Mouse (Mus musculus) retina, adult 2 months (tissue): Measurements from ENCODE around the gene Cmtm2b.
"Not testable (repeated sequence)": the region's sequence is repeated elsewhere in the genome, so short reads cannot be mapped to it uniquely, and the experiment has no call there.

Experiments
- DNase-seq: peaks from one replicate; pipeline ENCODE4 v3.0.0-alpha.2; 2012; ENCODE audit warnings: low read depth, low spot score

The Cmtm2b gene

DNA sequence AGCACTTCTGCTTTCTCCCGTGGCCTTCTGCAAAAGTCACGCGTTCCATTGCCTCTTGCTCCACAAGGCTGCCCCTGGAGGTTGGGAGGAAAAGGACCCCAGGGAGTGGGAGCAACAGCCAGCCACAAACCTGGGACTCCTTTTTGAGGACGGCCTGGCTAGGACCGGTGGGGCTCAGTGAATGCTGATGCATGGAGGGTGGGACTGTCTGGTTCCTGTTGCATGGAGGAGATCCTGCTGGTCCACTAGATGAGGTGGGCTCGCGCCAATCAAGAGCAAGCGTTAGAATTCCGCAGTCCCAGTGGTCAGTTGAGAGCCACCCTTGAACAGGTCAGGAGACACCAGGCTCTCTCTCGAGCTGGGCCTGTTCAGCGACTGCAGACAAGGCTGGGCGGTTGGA is at the start of gene Cmtm2b:
Gene Cmtm2b (plus strand): TSS at position 301 of the 400 bp plus-strand sequence.
- DNase-seq = not testable (repeated sequence)

GRCm38 (mm10) chr8:104293081-104293480 is 28.9 kb upstream of the Cmtm2b start, which contains the start of gene Cmtm2a:
Cmtm2a (minus strand) TSS chr8:104293181.
- not testable (repeated sequence) for DNase-seq

GRCm38 (mm10) chr8:104294396-104294795 is 27.6 kb upstream of the Cmtm2b start:
- DNase-seq = no peak

GRCm38 (mm10) chr8:104301577-104301976 is 20.5 kb upstream of the Cmtm2b start:
- DNase-seq = not testable (repeated sequence)

GRCm38 (mm10) chr8:104302536-104302935 is 19.5 kb upstream of the Cmtm2b start:
- not testable (repeated sequence) for DNase-seq

DNA sequence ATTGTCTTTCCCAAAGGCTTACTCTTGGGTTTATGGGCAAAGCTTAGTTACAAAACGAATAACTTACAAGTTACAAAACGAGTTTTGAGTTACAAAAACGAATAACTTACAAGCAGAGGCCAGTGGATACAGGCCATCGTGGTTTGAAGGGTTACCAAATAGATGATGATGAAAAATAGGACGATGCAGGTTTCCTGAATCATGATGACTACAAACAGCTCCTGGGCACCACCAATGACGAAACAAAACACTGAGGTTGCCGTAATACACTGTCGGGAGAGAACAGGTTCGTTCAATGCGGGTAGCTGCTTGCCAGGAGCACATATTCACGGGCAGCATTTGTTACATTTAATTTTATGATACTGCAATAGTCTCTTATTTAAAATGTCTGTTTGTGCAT is 17.1 kb upstream of the Cmtm2b start:
- no peak for DNase-seq

GRCm38 (mm10) chr8:104308341-104308740 is 13.7 kb upstream of the Cmtm2b start:
- DNase-seq = not testable (repeated sequence)

- DNase-seq = not testable (repeated sequence)
These were observed 12.4 kb upstream of the Cmtm2b start, which contains the start of the genes Gm45711 and Cmtm1 for GRCm38 (mm10) chr8:104309441-104310155. Gm45711 (minus strand) TSS chr8:104310081. Cmtm1 (minus strand) TSS chr8:104310145.

- DNase-seq = not testable (repeated sequence)
These were observed 10.0 kb upstream of the Cmtm2b start for GRCm38 (mm10) chr8:104312023-104312422.

GRCm38 (mm10) chr8:104313311-104313710 is 8.7 kb upstream of the Cmtm2b start:
- no peak for DNase-seq

- not testable (repeated sequence) for DNase-seq
These were observed 763 bp upstream of the Cmtm2b start, which contains the start of gene Gm11020 for GRCm38 (mm10) chr8:104321267-104321666. Gm11020 (plus strand) TSS chr8:104321567.

DNA sequence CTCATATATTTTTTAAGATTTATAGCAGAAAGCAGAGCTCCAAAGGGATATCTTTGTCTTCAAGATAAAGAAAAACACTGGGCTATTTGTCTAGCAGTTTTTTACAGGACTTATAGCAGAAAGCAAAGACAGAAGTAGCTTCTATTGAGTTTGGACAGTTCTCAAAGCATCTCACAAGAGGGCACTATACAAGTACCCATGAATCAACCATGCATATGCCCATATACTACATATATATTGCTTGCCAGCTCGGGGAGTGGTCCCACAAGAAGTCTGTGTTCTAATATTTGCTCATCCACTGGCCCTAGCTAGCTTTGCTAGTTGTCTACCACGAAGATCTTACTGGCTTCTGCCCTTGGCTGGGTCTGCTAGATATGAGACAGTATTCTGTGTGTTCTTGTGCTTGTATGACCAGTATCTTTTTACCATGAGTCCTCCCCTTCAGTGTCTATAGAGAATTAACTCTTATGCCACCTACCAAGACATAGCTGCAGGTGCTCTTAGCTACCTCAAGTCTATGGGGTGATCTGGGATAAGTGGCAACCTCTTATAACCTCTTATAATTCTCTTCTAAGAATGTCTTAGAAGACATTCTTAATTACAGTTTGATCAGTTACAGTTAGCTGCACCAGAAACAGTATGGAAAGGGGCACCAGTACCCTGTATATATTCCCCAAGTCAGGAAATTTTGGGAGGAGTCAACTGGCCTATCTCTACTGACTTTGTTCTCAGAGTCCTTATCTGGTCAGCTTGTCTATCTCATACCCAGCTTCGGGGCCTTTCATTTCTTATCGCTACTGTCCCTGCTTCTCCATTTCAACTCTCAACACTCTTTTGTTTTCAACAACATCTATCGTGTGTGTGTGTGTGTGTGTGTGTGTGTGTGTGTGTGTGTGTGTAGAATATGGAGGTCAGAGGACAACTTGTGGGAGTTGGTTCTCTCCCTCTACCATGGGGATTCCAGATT is 10.9 kb downstream of the Cmtm2b start:
- no peak for DNase-seq

GRCm38 (mm10) chr8:104333786-104334185 is 11.8 kb downstream of the Cmtm2b start:
- DNase-seq = no peak

GRCm38 (mm10) chr8:104334196-104334595 is 12.2 kb downstream of the Cmtm2b start:
- DNase-seq = no peak

DNA sequence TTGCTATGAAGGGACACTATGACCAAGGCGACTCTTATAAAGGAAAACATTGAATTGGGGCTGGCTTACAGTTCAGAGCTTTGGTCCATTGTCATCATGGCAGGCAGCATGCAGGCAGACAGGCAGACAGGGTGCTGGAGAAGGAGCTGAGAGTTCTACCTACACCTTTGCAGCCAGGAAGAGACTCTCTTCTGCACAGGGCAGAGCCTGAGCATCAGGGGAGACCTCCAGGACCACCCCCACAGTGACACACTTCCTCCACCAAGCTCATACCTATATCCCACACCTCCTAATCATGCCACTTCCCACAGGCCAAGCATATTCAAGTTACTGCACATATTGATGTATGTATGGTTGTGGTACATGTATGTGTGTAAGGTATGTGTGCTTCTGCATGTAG is 14.8 kb downstream of the Cmtm2b start:
- DNase-seq = no peak

GRCm38 (mm10) chr8:104337890-104338289 is 15.9 kb downstream of the Cmtm2b start:
- DNase-seq = no peak

GRCm38 (mm10) chr8:104339229-104339982 is 17.4 kb downstream of the Cmtm2b start, which contains the start of gene Cmtm3:
Cmtm3 (plus strand) TSS chr8:104339410.
- DNase-seq = no peak

DNA sequence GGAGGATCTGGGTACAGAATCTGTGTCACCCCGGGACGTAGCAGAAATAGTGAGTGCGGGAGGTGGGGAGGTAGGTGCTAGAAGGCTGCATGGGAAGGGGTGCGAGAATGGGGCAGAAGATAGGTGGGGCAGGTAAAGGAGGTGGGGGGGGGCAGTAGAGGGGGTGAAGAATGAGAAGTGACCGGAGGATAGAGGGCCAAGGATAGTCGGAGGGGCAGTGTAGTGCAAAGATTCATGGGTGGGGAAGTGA is 17.9 kb downstream of the Cmtm2b start:
- no peak for DNase-seq

- no peak for DNase-seq
These were observed 18.4 kb downstream of the Cmtm2b start for GRCm38 (mm10) chr8:104340233-104341105.

DNA sequence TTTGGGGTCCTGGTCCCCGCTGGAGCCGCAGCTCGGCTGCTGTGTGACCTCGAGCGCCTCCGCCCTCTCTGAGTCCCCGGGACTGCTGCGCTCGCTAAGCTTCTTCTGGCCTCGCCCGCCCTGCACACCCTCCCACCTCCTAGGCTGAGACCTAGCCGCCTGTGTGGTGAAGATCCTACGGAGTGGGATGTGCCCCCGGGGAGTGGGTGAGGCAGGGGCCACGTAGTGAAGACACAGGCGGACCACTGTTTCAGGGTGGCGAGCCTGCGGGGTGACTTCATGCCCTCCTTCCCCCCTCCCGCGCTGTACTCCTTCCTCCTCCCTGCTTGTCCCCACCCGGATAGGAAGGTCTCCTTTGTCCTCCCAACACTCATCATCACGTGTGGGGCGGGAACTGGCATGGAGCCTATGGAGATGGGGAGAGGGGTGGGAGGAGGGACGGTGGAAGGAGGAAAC is 19.1 kb downstream of the Cmtm2b start:
- DNase-seq = no peak
